Mouse (Mus musculus) stomach, postnatal 0 days (tissue): ENCODE measurements at regions not wholly inside any gene's neighbourhood (a gene's known extent, or its start where the extent isn't known, plus 50 kb on each side); places are given as distances from the start of the nearest gene placed in this dataset.
A peak's percentile ranks its signal among the peaks of the same experiment; 100 is the strongest.

Experiments
- ATAC-seq: fragments of 200-750 bp; cut with Nextera tagmentation; 2 replicates; pipeline ENCODE4 v1.8.0; 2017; ENCODE audit not compliant: low FRiP score, low TSS enrichment
- DNase-seq: peaks from one replicate; pipeline ENCODE4 v3.0.0-alpha.2; 2016; ENCODE audit warnings: low spot score
- H3K27ac ChIP-seq: fragments of 300-500 bp; sonication (generic); replicated peaks from 2 replicates; pipeline ENCODE4 v1.5.1; 2014; ENCODE audit warnings: mild to moderate bottlenecking, control low read depth
- H3K27me3 ChIP-seq: fragments of 300-500 bp; sonication (generic); 2 replicates; pipeline ENCODE4 v1.6.1; 2014; ENCODE audit warnings: low read length; ENCODE audit not compliant: control insufficient read depth, insufficient read depth
- H3K36me3 ChIP-seq: fragments of 300-500 bp; sonication (generic); 2 replicates; pipeline ENCODE4 v1.6.1; 2014; ENCODE audit warnings: low read length, mixed read lengths; ENCODE audit not compliant: control insufficient read depth, insufficient read depth
- H3K4me1 ChIP-seq: fragments of 300-500 bp; sonication (generic); replicated peaks from 2 replicates; pipeline ENCODE4 v1.6.1; 2014; ENCODE audit warnings: antibody characterized with exemption; ENCODE audit not compliant: control insufficient read depth, insufficient read depth
- H3K4me2 ChIP-seq: fragments of 300-500 bp; sonication (generic); replicated peaks from 2 replicates; pipeline ENCODE4 v1.6.1; 2014; ENCODE audit warnings: low read depth, mild to moderate bottlenecking, control low read depth, moderate library complexity
- H3K4me3 ChIP-seq: fragments of 300-500 bp; sonication (generic); 2 replicates; pipeline ENCODE4 v1.5.1; 2014; ENCODE audit warnings: low read depth, low read length, control low read depth
- H3K9ac ChIP-seq: fragments of 300-500 bp; sonication (generic); 2 replicates; pipeline ENCODE4 v1.6.1; 2014; ENCODE audit warnings: mild to moderate bottlenecking, low read length, control low read depth, mixed read lengths
- H3K9me3 ChIP-seq: fragments of 300-500 bp; sonication (generic); 2 replicates; pipeline ENCODE4 v1.6.1; 2016; ENCODE audit warnings: low read length; ENCODE audit not compliant: control insufficient read depth
- CTCF ChIP-seq: IDR thresholded peaks from 2 replicates; pipeline ENCODE4 v1.5.1; 2016; ENCODE audit warnings: antibody characterized with exemption, low read depth, mild to moderate bottlenecking, moderate library complexity
- EP300 ChIP-seq: optimal IDR thresholded peaks from 2 replicates; pipeline ENCODE3; 2016; ENCODE audit warnings: antibody characterized with exemption
- WGBS: fragments of 180-500 bp; shearing (Covaris S2); extraction: QIAGEN DNeasy Blood & Tissue Kit; methylation state at CpG from one replicate; pipeline ENCODE4 v1.1.7; 2014; 5-methylcytosine and 5-hydroxymethylcytosine counted together

- ATAC-seq (no peak), DNase-seq (no peak)
- Histone ChIP-seq H3K9ac (no peak overlapping the region), H3K27me3 (no peaks in the 10 kb centered on the region), H3K9me3 (no peaks in the 10 kb centered on the region), H3K4me3 (no peak overlapping the region), H3K4me2 (no peak overlapping the region), H3K4me1 (no peaks in the 10 kb centered on the region), H3K36me3 (no peaks in the 10 kb centered on the region), H3K27ac (no peak overlapping the region)
- WGBS: 79% methylated on average over 6 of the region's 6 CpGs
- TF ChIP-seq EP300: no peak
- TF ChIP-seq CTCF: no peak
Observed at GRCm38 (mm10) chr1:128668718-128669117, 76.6 kb upstream of the Cxcr4 start.

GRCm38 (mm10) chr1:128667121-128667762 lies 75.1 kb upstream of the Cxcr4 start:
- Histone ChIP-seq H3K9ac (no peak overlapping the region), H3K27me3 (no peaks in the 10 kb centered on the region), H3K4me3 (no peak overlapping the region), H3K4me2 (no peak overlapping the region), H3K36me3 (no peaks in the 10 kb centered on the region), H3K27ac (no peak overlapping the region), H3K9me3 (no peaks in the 10 kb centered on the region), H3K4me1 (no peaks in the 10 kb centered on the region)
- no peak for ATAC-seq
- WGBS: 75% methylated on average over 4 of the region's 4 CpGs
- DNase-seq: no peak
- TF ChIP-seq EP300 (no peak), CTCF (no peak)

GRCm38 (mm10) chr1:128663207-128663606 lies 71.1 kb upstream of the Cxcr4 start:
- Histone ChIP-seq H3K9ac (no peak overlapping the region), H3K4me1 (no peaks in the 10 kb centered on the region), H3K27me3 (no peaks in the 10 kb centered on the region), H3K4me3 (no peak overlapping the region), H3K27ac (no peak overlapping the region), H3K9me3 (no peaks in the 10 kb centered on the region), H3K36me3 (no peaks in the 10 kb centered on the region), H3K4me2 (no peak overlapping the region)
- no peak for ATAC-seq
- DNase-seq: no peak
- no peak for TF ChIP-seq CTCF
- no peak for TF ChIP-seq EP300
- WGBS: 93% methylated on average over 2 of the region's 2 CpGs

GRCm38 (mm10) chr1:128659857-128660256 lies 67.8 kb upstream of the Cxcr4 start:
- WGBS: 29% methylated on average over 1 of the region's 1 CpGs

GRCm38 (mm10) chr1:128658802-128659201 lies 66.7 kb upstream of the Cxcr4 start:
- no peak overlapping the region for H3K4me3 ChIP-seq
- H3K4me2 ChIP-seq: no peak overlapping the region
- H3K4me1 ChIP-seq: no peaks in the 10 kb centered on the region
- H3K27ac ChIP-seq: no peak overlapping the region
- no peaks in the 10 kb centered on the region for H3K27me3 ChIP-seq
- no peaks in the 10 kb centered on the region for H3K36me3 ChIP-seq
- H3K9me3 ChIP-seq: no peaks in the 10 kb centered on the region
- 19% methylated on average over 2 of the region's 2 CpGs for WGBS
- no peak overlapping the region for H3K9ac ChIP-seq
- TF ChIP-seq EP300: no peak
- no peak for TF ChIP-seq CTCF
- DNase-seq (no peak), ATAC-seq (no peak)

More at GRCm38 (mm10) chr1:128659857-128660256, 67.8 kb upstream of the Cxcr4 start:
- no peaks in the 10 kb centered on the region for H3K27me3 ChIP-seq
- no peak overlapping the region for H3K4me3 ChIP-seq
- H3K4me2 ChIP-seq: no peak overlapping the region
- no peaks in the 10 kb centered on the region for H3K36me3 ChIP-seq
- DNase-seq: no peak
- no peak overlapping the region for H3K9ac ChIP-seq
- no peak overlapping the region for H3K27ac ChIP-seq
- no peak for ATAC-seq
- H3K9me3 ChIP-seq: no peaks in the 10 kb centered on the region
- no peaks in the 10 kb centered on the region for H3K4me1 ChIP-seq
- TF ChIP-seq CTCF: no peak
- no peak for TF ChIP-seq EP300

- Histone ChIP-seq H3K9ac (no peak overlapping the region), H3K27me3 (no peaks in the 10 kb centered on the region), H3K4me1 (0 out of 2 replicates have a peak, but pooled peaks cover 2% of the 10 kb centered on the region), H3K9me3 (no peaks in the 10 kb centered on the region), H3K4me3 (no peak overlapping the region), H3K27ac (peak overlapping the region; percentile 58; the same call in 1 of the 2 replicates), H3K36me3 (no peaks in the 10 kb centered on the region), H3K4me2 (no peak overlapping the region)
- ATAC-seq (peak; percentile 51), DNase-seq (peak; percentile 24)
- WGBS: 50% methylated on average over 5 of the region's 5 CpGs
- TF ChIP-seq EP300 (no peak), CTCF (no peak)
Observed at GRCm38 (mm10) chr1:128654099-128654862, 62.2 kb upstream of the Cxcr4 start.
